Mouse (Mus musculus): ENCODE measurements around the gene Cabp4. TPM values are rescaled to one million over a fixed set of nuclear protein-coding genes. Genes with fewer than 3 reads are reported as not detected.

Gene Cabp4
- total RNA-seq (2017), result not detected in 3 replicates

DNA sequence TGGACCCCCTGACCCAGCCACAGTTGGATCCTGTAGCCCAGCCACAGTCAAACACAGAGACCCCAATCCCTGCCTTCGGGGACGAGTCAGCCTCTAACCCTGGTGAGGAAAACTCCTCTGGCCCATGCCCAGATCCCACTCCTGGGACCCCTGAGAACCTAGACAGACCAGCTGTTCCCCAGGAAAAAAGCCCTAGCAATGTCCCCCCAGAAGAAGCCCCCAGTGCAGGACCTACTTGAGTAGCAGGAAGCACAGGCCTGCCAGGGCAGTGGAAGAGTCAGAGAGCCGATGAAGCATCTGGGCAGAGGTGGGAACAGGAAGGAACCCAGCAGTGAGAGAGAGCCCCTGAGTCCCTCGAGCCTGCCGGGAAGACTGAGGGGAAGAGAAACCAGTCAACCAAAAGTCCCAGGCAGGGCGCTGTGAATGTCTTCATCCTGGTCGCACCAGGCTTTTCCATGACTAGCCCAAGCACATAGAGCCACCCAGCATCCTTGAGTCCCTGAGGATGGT, at the start of gene Cabp4:
Cabp4 (minus strand) TSS at position 275 of the 510 bp plus-strand sequence.
- no peak for ATAC-seq (replicated peaks; ENCODE audit: insufficient number of reproducible peaks, low FRiP score, low TSS enrichment, poor library complexity, severe bottlenecking)

DNA sequence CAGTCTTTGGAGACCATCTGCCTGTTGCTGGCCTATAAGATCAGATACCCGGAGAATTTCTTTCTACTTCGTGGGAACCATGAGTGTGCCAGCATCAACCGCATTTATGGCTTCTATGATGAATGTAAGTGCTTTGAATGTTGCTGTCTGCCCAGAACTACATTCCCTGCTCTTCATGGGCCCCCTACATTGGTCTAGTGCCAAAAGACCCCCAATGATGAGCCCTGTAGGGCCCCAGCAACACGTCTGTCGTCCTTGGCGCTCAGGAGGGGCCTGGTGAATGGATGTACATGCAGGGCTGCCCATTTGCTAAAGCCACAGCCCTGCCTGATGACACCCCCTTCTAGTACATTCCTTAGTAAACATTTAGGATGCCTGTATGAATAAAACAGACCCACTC, 49.3 kb upstream of the Cabp4 start:
- ATAC-seq (replicated peaks; ENCODE audit: insufficient number of reproducible peaks, low FRiP score, low TSS enrichment, poor library complexity, severe bottlenecking), result no peak

DNA sequence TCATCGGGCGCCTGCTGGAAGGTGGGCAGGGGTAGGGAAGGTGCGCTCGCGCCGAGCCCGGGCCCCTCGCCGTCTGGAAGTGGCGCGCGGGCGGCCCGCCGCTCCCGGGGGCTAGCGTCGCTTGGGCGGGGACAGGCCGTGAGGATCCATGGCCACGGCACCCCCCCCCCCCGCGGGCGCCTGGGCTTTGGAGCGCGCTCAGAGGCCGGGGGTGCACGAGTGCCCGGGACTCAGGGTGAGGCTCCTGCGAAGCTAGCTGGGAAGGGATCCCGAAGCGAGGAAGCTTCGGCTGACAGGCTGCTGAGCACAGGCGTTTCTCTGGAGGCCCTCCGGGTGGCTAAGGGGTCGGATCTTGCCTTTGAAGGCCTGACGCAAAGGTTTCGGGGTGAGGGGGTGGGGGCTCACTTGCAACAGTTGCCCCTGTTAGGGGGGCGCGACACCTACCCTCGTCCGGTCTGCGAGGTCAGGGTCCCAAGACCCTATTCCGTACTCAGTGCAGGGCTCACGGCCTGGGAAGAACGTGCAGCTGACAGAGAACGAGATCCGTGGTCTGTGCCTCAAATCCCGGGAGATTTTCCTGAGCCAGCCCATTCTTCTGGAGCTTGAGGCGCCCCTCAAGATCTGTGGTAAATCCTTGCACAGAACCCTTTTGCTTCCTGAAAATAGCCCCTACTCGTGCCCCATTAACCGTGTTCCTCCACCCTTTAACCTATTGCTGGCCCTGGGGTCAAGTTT, 48.6 kb upstream of the Cabp4 start:
- no peak for ATAC-seq (replicated peaks; ENCODE audit: insufficient number of reproducible peaks, low FRiP score, low TSS enrichment, poor library complexity, severe bottlenecking)

DNA sequence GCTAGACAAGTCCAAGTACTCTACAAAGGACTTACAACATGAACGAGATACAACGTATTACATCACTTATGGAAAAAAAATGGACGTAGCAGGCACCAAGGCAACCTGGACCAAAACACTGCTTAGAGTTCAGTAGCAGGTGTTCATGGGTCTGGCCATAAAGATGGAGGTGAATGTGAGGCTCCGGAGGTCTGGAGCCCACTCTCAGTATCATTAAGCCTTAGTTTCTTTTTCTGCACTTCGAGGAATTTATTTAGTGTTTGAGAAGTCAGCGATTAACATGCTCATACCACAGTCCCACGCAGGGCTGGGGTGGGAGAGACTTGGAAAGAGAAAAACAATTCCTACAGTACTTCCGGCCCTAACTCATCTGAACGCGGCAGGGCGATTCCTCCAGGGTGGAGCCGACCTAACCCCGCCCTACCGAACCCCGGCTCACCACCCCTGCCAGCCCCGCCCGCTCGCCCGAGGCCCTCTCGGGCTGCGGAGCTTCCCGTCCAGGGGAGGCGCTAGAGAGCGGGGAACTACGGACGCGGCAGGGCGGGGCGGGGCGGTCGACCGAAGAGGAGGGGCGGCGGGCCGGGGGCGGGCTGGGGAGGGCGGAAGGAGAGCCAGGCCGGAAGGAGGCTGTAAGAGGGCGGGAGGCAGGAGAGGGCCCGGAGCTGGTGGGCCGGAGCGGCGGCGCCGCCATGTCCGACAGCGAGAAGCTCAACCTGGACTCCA, 47.9 kb upstream of the Cabp4 start, which contains the start of gene Ppp1ca:
Ppp1ca (plus strand) TSS at position 538 of the 723 bp plus-strand sequence.
- peak; percentile 71 for ATAC-seq (replicated peaks; ENCODE audit: insufficient number of reproducible peaks, low FRiP score, low TSS enrichment, poor library complexity, severe bottlenecking)

DNA sequence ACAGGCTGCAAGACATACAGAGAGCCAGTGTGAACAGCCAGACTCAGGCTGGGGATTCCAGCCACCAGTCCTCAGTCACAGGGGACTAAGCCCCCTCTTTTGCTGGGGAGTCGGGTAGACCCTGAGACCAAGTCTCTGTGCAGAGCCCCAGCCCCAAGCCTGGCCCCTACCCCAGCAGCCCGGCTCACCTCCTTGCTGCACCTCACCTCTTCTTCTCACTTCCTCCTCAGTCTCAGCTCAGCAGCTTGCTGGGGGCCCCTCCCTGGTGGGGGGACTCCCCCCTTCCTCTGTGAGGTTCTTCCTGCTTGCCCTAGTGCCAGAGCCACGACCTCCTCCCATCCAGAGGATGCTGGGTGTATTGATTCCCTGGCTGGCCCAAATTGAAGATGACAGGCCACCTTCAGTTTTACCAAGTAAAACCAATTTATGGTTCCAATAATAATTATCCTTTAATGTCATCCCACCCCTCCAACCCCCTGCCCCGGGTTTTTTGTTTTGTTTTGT, 47.0 kb upstream of the Cabp4 start, which contains the start of gene Tbc1d10c:
Tbc1d10c (minus strand) TSS at position 454 of the 504 bp plus-strand sequence.
- ATAC-seq (replicated peaks; ENCODE audit: insufficient number of reproducible peaks, low FRiP score, low TSS enrichment, poor library complexity, severe bottlenecking), result peak; percentile 63

DNA sequence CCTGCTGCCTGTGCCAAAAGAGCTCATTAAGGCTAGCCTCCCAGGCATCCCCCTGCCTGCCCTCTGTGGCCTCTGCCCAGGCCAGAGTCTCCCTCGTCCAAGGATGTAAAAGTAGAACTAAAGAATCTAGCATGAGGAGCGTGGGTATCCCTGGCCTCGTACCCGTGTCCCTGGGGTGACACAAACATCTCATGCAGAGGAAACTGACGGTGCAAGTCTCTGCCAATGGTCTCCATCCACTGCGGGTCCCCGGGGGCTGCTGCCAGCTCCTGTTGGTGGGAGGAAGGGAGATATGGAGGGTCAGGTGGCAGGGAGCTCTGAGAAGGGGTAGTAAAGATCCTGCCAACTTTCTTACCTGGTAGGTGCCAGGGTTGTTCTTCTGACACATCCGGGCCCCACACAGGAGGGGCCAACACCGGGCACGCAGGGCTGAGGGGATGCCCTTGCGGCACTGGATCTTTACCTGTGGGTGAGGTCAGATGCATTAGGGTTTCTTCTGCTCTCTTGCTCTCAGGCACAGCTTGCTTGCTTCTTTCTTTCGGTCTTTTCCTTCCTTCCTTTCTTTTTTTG, 45.3 kb upstream of the Cabp4 start:
- no peak for ATAC-seq (replicated peaks; ENCODE audit: insufficient number of reproducible peaks, low FRiP score, low TSS enrichment, poor library complexity, severe bottlenecking)

DNA sequence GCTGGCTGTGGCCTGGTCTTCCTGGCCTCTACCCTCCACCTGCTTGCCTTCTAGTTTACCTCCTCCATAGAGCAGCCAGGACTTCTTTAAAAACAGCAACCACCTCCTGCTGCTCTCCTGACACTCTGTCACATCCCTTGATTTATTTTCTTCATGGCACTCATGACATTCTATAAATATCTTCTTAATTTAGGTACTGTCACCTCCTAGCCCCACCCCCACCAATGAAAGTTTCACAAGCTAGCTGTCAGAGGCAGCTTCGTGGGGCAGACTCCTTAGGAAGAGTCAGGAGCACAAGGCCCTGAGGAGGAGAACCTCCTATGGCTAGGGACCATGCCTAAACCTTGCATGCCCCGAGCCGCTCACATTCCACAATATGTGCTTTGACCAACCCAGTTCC, 43.5 kb upstream of the Cabp4 start:
- no peak for ATAC-seq (replicated peaks; ENCODE audit: insufficient number of reproducible peaks, low FRiP score, low TSS enrichment, poor library complexity, severe bottlenecking)

DNA sequence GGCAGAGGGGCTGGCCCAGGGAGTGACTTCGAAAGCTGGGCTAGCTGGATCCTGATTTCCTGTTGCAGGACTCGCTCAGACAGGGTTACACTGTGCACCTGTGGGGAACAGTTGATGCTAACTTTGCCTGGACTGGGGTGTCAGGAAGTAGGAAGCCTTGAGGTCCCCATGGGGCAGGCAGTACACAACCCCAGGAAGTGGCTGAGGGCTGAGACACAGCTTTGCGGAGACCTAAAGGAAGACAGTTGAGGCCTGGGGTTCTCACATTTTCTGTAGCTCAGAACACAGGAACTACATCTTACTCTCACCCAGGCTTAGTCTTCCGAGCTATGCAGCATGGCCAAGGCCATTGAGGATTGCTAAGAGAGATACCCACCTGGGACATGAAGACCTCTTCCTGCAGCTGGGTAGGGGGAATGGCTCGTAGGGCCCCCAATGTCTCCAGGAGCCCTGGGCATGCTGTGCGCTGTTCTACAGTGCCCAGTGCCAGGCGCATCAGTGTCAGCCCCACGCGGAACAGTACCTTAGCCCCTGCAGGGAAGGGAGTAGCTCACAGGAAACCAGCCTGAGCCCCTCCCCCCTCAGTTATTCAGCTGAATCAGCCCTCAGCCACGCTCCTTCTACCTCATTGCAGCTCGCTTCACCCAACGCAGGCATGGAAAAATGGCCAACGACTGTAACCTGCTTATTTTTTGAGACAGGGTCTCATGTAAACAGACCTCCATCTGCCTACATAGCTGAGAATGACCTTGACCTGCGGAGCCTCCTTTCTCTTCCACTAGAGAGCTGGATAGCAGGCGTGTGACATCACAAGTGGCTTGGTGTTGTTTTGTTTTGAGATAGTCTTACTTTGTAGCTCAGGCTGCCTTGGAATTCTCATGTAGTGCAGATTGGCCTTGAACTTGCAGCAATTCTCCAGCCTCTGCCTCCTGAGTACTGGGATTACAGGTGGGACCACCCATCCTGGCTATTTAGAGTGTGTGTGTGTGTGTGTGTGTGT, 41.4 kb upstream of the Cabp4 start:
- ATAC-seq (replicated peaks; ENCODE audit: insufficient number of reproducible peaks, low FRiP score, low TSS enrichment, poor library complexity, severe bottlenecking), result peak; percentile 23; the same call in 1 of the 2 replicates

DNA sequence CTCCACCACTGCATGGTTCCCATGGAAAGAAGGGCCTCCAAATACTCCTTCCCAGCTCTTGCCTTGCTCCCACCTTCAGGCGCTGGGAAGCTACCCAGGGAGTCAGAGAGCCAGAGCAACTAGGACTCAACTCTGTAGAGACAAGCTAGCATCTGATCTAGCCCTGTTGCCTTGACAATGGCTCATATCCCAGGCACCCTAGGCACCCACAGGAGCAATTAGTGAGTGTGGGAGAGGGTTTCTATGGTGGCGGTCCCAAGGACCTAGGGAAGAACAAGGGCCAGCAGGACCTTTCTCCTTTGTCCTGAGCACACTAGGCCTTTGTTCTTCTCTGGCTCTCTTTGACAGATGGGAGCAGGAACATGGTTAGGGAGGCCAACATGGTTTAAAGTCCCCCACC, 39.9 kb upstream of the Cabp4 start:
- no peak for ATAC-seq (replicated peaks; ENCODE audit: insufficient number of reproducible peaks, low FRiP score, low TSS enrichment, poor library complexity, severe bottlenecking)

DNA sequence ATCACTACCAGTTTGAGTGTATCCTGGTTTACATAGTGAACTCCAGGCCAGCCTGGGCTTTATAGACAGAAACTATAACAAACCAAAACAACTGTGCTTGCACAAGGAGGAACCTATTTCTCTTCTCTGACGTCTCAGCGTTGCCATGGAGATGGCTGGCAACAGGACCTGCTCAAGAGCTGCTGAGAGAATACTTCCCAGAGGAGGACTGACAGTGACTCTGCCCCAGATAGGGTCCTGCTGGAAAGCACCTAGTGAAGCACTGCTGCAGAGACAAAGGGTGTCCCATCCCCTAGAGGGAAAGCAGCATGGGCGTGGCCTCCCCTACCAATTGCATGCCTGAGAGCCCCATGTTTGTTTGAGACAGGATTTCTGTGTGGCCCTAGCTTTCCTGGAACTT, 38.1 kb upstream of the Cabp4 start:
- peak; percentile 88 for ATAC-seq (replicated peaks; ENCODE audit: insufficient number of reproducible peaks, low FRiP score, low TSS enrichment, poor library complexity, severe bottlenecking)

DNA sequence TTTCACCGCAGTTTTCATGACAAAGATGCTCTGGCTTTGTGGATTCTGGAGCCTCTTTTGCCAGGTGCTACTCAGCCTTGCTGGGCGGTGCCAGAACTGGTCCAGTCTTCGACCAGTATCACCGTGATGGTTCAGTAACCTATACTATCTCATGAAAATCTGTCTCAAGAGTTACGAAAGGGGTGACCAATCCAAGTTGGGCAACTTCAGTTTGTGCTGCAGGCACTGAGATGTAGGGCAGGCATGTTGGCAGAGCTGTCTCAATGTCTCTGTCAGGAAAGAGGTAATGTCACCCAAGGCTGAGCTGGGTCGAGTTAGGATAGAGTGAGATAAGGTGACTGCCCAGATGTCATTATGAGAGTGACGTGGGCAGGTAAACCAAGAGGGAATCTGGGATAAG, 36.6 kb upstream of the Cabp4 start:
- no peak for ATAC-seq (replicated peaks; ENCODE audit: insufficient number of reproducible peaks, low FRiP score, low TSS enrichment, poor library complexity, severe bottlenecking)

DNA sequence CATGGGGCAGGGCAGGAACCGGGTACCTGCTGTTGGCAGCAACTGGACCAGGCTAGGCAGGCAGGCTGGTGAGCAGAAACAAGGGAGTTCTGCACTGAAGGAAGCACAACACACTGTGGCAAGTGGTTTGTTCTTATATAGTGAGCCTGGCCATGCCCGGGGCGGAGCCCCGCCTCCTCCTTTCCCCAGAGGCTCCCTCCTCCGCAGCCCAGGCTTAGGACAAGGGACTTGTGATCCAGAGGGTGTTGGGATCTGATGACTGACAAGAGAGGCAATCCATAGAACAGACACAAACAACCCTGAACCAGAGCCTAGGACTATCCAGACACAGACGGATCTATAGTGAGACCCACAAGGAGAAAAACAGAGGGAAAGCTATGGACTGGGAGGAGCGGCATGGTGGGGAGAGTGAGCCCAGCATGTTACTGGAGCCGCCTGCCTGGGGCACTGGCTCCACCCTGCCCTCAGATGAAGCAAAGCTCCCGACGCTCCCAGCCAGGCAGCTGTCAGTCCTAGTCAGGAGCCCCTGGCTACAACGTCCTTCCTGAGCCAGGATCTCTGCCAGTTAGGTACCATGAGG, 31.6 kb upstream of the Cabp4 start, which contains the start of gene Carns1:
Carns1 (minus strand) TSS at position 112 of the 580 bp plus-strand sequence.
- no peak for ATAC-seq (replicated peaks; ENCODE audit: insufficient number of reproducible peaks, low FRiP score, low TSS enrichment, poor library complexity, severe bottlenecking)

DNA sequence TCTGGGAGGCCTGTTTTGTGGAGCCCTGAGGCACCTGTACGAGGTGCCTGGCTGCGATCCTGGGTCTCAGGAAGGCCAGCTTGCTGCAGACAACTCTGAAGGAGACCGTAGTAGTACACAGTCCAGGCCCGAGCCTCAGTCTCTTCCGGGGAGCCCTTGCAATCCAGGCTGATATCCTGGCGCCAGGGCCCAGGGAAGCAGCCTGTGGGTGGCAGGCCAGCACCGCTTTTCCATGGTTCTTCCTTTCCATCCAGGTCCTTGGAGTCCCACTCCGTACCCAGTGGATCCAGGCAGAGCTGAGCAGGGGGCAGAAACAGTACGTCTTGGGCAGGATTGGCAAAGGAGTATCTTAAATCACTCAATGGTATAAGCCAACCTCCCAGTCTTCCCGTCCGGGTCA, 29.1 kb upstream of the Cabp4 start:
- ATAC-seq (replicated peaks; ENCODE audit: insufficient number of reproducible peaks, low FRiP score, low TSS enrichment, poor library complexity, severe bottlenecking), result no peak

DNA sequence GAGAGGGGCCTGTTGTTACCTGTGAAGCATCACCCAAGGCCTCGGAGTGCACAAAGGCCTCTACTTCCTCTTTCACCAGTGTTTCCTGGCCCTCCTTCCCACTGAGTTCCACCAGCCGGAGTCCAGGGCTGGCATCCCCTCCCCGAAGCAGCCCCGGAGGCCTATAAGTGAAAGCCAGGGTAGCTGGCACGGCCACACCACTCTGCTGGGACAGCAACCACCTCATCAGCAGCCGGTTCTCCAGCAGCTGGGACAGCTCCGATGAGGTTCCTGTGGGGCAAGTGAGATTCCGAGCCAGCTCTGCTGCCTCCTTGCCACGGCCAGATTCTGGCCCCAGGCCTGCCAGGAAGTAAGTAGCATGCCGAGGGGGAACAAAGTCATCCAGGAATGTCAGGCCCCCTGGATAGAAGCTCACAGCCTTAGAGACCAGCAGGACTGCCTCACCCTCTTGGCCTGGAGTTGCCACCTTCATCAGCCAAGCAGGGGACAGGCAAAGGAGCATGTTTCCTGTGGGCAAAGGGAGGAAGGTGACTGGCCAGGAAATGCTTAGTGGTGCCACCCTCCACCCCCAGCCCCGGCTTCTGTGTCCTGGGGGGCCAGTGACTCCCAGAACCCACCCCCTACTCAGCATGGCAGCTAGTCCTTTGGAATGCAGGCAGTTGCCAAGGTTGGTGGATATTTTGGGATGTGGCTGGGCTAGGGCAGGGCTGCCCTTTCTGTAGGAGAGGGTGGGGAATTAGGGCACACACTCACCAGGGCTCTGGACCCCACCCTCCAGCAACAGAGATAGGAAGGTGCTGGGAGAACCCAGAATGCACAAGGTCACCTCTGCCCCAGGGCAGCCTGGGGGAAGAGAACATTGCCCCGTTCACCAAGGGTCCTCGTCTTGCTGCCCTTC, 27.8 kb upstream of the Cabp4 start:
- peak; percentile 9; the same call in 1 of the 2 replicates for ATAC-seq (replicated peaks; ENCODE audit: insufficient number of reproducible peaks, low FRiP score, low TSS enrichment, poor library complexity, severe bottlenecking)

DNA sequence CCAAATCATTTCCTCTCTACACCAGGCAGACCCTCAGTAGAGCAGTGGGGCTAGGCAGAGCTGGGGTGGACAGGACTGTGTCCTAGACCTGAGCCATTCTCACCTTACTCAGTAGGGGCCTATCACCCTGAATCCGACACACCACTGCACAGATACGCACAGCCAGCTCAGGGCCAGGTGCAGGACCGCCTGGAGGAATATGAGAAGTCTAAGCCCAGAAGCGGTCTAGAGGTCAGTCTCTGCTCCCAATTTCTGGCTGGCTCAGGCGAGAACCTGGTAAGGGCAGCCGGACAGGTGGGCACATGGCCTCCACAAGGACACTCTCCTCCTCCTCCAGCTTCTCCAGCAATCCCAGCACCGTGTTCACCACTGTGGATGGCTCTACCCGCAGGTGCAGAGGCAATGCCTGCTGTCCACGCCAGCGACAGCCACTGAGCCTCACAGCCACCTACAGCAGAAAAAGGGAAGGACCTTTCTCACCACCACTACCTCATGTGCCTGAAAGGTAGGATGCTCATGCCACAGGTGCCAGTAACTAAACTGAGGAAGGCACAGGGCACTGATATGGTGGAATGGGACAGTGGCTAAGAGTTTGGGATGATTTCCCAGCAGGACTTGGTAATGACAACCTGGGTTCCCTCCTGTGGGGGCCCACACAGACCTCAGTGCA, 27.0 kb upstream of the Cabp4 start:
- ATAC-seq (replicated peaks; ENCODE audit: insufficient number of reproducible peaks, low FRiP score, low TSS enrichment, poor library complexity, severe bottlenecking), result no peak

DNA sequence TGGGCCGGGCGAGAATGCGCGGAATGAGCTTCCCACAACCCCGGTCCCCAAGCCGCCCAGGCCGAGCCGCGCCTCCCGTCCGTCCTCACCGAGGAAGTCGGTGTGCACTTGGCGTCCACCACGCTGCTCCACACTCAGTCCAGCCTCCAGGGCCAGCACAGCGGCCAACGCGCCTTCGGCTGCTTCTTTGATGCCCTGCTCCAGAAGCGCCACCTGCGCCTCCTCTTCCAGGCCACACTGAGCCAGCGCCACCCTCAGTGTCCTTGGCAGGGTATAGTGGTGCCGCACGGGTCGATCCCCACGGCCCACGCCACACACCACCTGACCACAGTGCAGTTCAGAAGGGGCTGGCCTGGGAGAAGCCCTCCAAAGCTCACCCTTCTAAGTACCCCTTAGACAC, 26.0 kb upstream of the Cabp4 start:
- no peak for ATAC-seq (replicated peaks; ENCODE audit: insufficient number of reproducible peaks, low FRiP score, low TSS enrichment, poor library complexity, severe bottlenecking)
